Mouse (Mus musculus) CH12.LX (cell line): ENCODE measurements around the gene AI597479.

ENCODE experiments used
- CTCF ChIP-seq, 2 experiments: IDR thresholded peaks in 1 of 2; conservative IDR thresholded peaks in 1 of 2; 2 replicates each; pipeline ENCODE4 v1.5.1; 2011 to 2012; ENCODE audit warnings: low read depth in 2 of 2, low read length in 2 of 2, improper control_type of control experiment in 1 of 2, inconsistent platforms in 1 of 2, mild to moderate bottlenecking in 1 of 2, moderate library complexity in 1 of 2
- EP300 ChIP-seq: IDR thresholded peaks from 2 replicates; pipeline ENCODE4 v1.6.1; 2011; ENCODE audit warnings: low read length, improper control_type of control experiment
- JUN ChIP-seq: IDR thresholded peaks from 2 replicates; pipeline ENCODE4 v1.6.1; 2011; ENCODE audit warnings: low read depth, mild to moderate bottlenecking, low read length, improper control_type of control experiment, moderate library complexity; ENCODE audit not compliant: insufficient read depth
- MAFK ChIP-seq: IDR thresholded peaks from 2 replicates; pipeline ENCODE4 v1.6.1; 2011; ENCODE audit warnings: low read length, improper control_type of control experiment; ENCODE audit not compliant: insufficient replicate concordance
- NELFE ChIP-seq: IDR thresholded peaks from 2 replicates; pipeline ENCODE4 v1.6.1; 2011; ENCODE audit warnings: low read depth, low read length, improper control_type of control experiment
- POLR2A ChIP-seq: IDR thresholded peaks from 2 replicates; pipeline ENCODE4 v1.6.1; 2011; ENCODE audit warnings: low read depth, mild to moderate bottlenecking, improper control_type of control experiment, low read length
- POLR2AphosphoS2 ChIP-seq: IDR thresholded peaks from 2 replicates; pipeline ENCODE4 v1.6.1; 2011; ENCODE audit warnings: low read depth, low read length, improper control_type of control experiment
- RAD21 ChIP-seq: IDR thresholded peaks from 2 replicates; pipeline ENCODE4 v1.6.1; 2011; ENCODE audit warnings: low read depth, mild to moderate bottlenecking, low read length, improper control_type of control experiment, moderate library complexity
- USF2 ChIP-seq: conservative IDR thresholded peaks from 2 replicates; pipeline ENCODE4 v1.6.1; 2011; ENCODE audit warnings: low read depth, low read length, improper control_type of control experiment
- ZC3H11A ChIP-seq: IDR thresholded peaks from 2 replicates; pipeline ENCODE4 v1.6.1; 2012; ENCODE audit warnings: low read depth, mild to moderate bottlenecking, inconsistent platforms, low read length, improper control_type of control experiment
- ZMIZ1 ChIP-seq: IDR thresholded peaks from 2 replicates; pipeline ENCODE4 v1.6.1; 2012; ENCODE audit warnings: low read depth, mild to moderate bottlenecking, inconsistent platforms, low read length, improper control_type of control experiment
- ZNF384 ChIP-seq: IDR thresholded peaks from 2 replicates; pipeline ENCODE4 v1.6.1; 2012; ENCODE audit warnings: low read depth, low read length, improper control_type of control experiment, inconsistent platforms

DNA sequence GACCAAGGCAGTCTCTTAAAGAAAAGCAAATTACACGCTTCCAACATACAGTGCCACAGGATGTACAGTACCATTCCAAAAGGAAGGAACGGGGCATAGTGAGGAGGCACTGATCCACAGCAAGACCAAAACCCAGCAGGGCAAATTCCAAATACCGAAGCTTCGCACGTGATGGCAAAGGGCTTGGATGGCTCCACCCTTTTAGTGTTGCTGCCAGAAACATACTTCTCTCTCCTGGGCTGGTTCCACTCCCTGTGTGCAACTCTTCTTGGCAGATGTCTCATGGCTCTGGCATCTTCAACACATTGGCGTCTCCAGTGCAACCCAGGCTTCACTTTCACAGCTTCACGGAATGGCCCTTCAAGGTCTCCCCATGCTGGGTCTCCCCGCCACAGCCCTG is 18.9 kb downstream of the AI597479 start:
- no peak for TF ChIP-seq POLR2AphosphoS2
- no peak for TF ChIP-seq NELFE
- TF ChIP-seq JUN, result no peak
- TF ChIP-seq ZC3H11A, result no peak
- no peak for TF ChIP-seq ZMIZ1
- TF ChIP-seq MAFK, result no peak
- TF ChIP-seq RAD21, result no peak
- no peak for TF ChIP-seq EP300
- no peak for TF ChIP-seq CTCF (conservative IDR thresholded peaks at IDR 0.05 in 1 of 2, IDR thresholded peaks at IDR 0.05 in 1 of 2; ENCODE audit: low read depth in 2 of 2, low read length in 2 of 2)
- TF ChIP-seq ZNF384, result no peak
- no peak for TF ChIP-seq POLR2A
- TF ChIP-seq USF2, result no peak
